Mouse (Mus musculus): ENCODE results near the gene Wdcp. TPM values are rescaled to one million over a fixed set of nuclear protein-coding genes. Genes with fewer than 3 reads are reported as not detected.

Wdcp gene
- polyA plus RNA-seq, 2 experiments: 12.6 to 18.2 TPM

GRCm38 (mm10) chr12:4813636-4814035 is 29.5 kb upstream of the Wdcp start:
- Histone ChIP-seq H3K4me3 (replicated peaks; ENCODE audit: low read length) (no peak overlapping the region), H3K9ac (ENCODE audit: low read depth, low read length, severe bottlenecking) (no peak overlapping the region), H3K27me3 (ENCODE audit: control insufficient read depth, insufficient read depth, low read length) (no peaks in the 10 kb centered on the region), H3K4me1 (ENCODE audit: control insufficient read depth, insufficient read depth, low read length) (peaks cover 14% of the 10 kb centered on the region), H3K27ac (replicated peaks; ENCODE audit: low read depth, low read length) (no peak overlapping the region), H3K4me2 (replicated peaks; ENCODE audit: low read depth, low read length, severe bottlenecking) (no peak overlapping the region), H3K36me3 (ENCODE audit: control insufficient read depth, insufficient read depth, low read length) (no peaks in the 10 kb centered on the region), H3K9me3 (ENCODE audit: control insufficient read depth, low read length) (no peaks in the 10 kb centered on the region)
- no peak for ATAC-seq (ENCODE audit: low FRiP score, low read depth)
- DNase-seq (ENCODE audit: low spot score): peak; percentile 60
- TF ChIP-seq POLR2A (IDR thresholded peaks at IDR 0.05; ENCODE audit: borderline replicate concordance, extremely low read depth, insufficient read depth, insufficient read length): no peak
- WGBS: 63% methylated on average over 4 of the region's 4 CpGs

GRCm38 (mm10) chr12:4816680-4817360 is 26.3 kb upstream of the Wdcp start:
- Histone ChIP-seq H3K9me3 (ENCODE audit: control insufficient read depth, low read length) (no peaks in the 10 kb centered on the region), H3K36me3 (ENCODE audit: control insufficient read depth, insufficient read depth, low read length) (peaks cover 17% of the 10 kb centered on the region), H3K4me1 (ENCODE audit: control insufficient read depth, insufficient read depth, low read length) (peaks cover 15% of the 10 kb centered on the region), H3K9ac (ENCODE audit: low read depth, low read length, severe bottlenecking) (peak overlapping the region; percentile 70), H3K4me2 (replicated peaks; ENCODE audit: low read depth, low read length, severe bottlenecking) (peak overlapping the region; percentile 87), H3K27ac (replicated peaks; ENCODE audit: low read depth, low read length) (peak overlapping the region; percentile 88), H3K4me3 (replicated peaks; ENCODE audit: low read length) (peak overlapping the region; percentile 91), H3K27me3 (ENCODE audit: control insufficient read depth, insufficient read depth, low read length) (no peaks in the 10 kb centered on the region)
- 9% methylated on average over 24 of the region's 24 CpGs for WGBS
- no peak for TF ChIP-seq POLR2A (IDR thresholded peaks at IDR 0.05; ENCODE audit: borderline replicate concordance, extremely low read depth, insufficient read depth, insufficient read length)
- DNase-seq (ENCODE audit: low spot score): peak; percentile 27
- ATAC-seq (ENCODE audit: low FRiP score, low read depth): peak; percentile 78

- Histone ChIP-seq H3K9me3 (ENCODE audit: control insufficient read depth, low read length) (no peaks in the 10 kb centered on the region), H3K4me1 (ENCODE audit: control insufficient read depth, insufficient read depth, low read length) (peaks cover 15% of the 10 kb centered on the region), H3K27me3 (ENCODE audit: control insufficient read depth, insufficient read depth, low read length) (no peaks in the 10 kb centered on the region), H3K9ac (ENCODE audit: low read depth, low read length, severe bottlenecking) (peak within 1 kb of the TSS; percentile 70), H3K4me2 (replicated peaks; ENCODE audit: low read depth, low read length, severe bottlenecking) (peak within 1 kb of the TSS; percentile 87), H3K36me3 (ENCODE audit: control insufficient read depth, insufficient read depth, low read length) (peaks cover 24% of the 10 kb centered on the region), H3K4me3 (replicated peaks; ENCODE audit: low read length) (peak within 1 kb of the TSS; percentile 91), H3K27ac (replicated peaks; ENCODE audit: low read depth, low read length) (peak within 1 kb of the TSS; percentile 88)
- ATAC-seq (ENCODE audit: low FRiP score, low read depth) (peak; percentile 99), DNase-seq (ENCODE audit: low spot score) (peak; percentile 98)
- under 1% methylated on average over 45 of the region's 49 CpGs for WGBS
- TF ChIP-seq POLR2A (IDR thresholded peaks at IDR 0.05; ENCODE audit: borderline replicate concordance, extremely low read depth, insufficient read depth, insufficient read length): peak; percentile 83; the same call in 1 of the 2 replicates
Measured at GRCm38 (mm10) chr12:4817361-4818101, 25.6 kb upstream of the Wdcp start, which contains the start of gene Sf3b6. TSS of gene Sf3b6 (plus strand) at chr12:4817544.

- Histone ChIP-seq H3K4me1 (ENCODE audit: control insufficient read depth, insufficient read depth, low read length) (no peaks in the 10 kb centered on the region), H3K36me3 (ENCODE audit: control insufficient read depth, insufficient read depth, low read length) (peaks cover 59% of the 10 kb centered on the region), H3K9me3 (ENCODE audit: control insufficient read depth, low read length) (no peaks in the 10 kb centered on the region), H3K9ac (ENCODE audit: low read depth, low read length, severe bottlenecking) (no peak overlapping the region), H3K27ac (replicated peaks; ENCODE audit: low read depth, low read length) (no peak overlapping the region), H3K4me3 (replicated peaks; ENCODE audit: low read length) (no peak overlapping the region), H3K27me3 (ENCODE audit: control insufficient read depth, insufficient read depth, low read length) (no peaks in the 10 kb centered on the region), H3K4me2 (replicated peaks; ENCODE audit: low read depth, low read length, severe bottlenecking) (no peak overlapping the region)
- ATAC-seq (ENCODE audit: low FRiP score, low read depth) (no peak), DNase-seq (ENCODE audit: low spot score) (no peak)
- no peak for TF ChIP-seq POLR2A (IDR thresholded peaks at IDR 0.05; ENCODE audit: borderline replicate concordance, extremely low read depth, insufficient read depth, insufficient read length)
- 82% methylated on average over 3 of the region's 3 CpGs for WGBS
Measured at GRCm38 (mm10) chr12:4827256-4827655, 15.8 kb upstream of the Wdcp start.

GRCm38 (mm10) chr12:4836959-4837358 is 6.1 kb upstream of the Wdcp start:
- no peaks in the 10 kb centered on the region for H3K9me3 ChIP-seq (ENCODE audit: control insufficient read depth, low read length)
- 18% methylated on average over 4 of the region's 4 CpGs for WGBS
- peaks cover 19% of the 10 kb centered on the region for H3K36me3 ChIP-seq (ENCODE audit: control insufficient read depth, insufficient read depth, low read length)
- H3K27me3 ChIP-seq (ENCODE audit: control insufficient read depth, insufficient read depth, low read length): no peaks in the 10 kb centered on the region
- ATAC-seq (ENCODE audit: low FRiP score, low read depth): no peak
- DNase-seq (ENCODE audit: low spot score): no peak
- H3K4me1 ChIP-seq (ENCODE audit: control insufficient read depth, insufficient read depth, low read length): peaks cover 3% of the 10 kb centered on the region; the same call in 1 of the 2 replicates
- no peak overlapping the region for H3K4me2 ChIP-seq (replicated peaks; ENCODE audit: low read depth, low read length, severe bottlenecking)
- no peak for TF ChIP-seq POLR2A (IDR thresholded peaks at IDR 0.05; ENCODE audit: borderline replicate concordance, extremely low read depth, insufficient read depth, insufficient read length)
- H3K9ac ChIP-seq (ENCODE audit: low read depth, low read length, severe bottlenecking): no peak overlapping the region
- no peak overlapping the region for H3K27ac ChIP-seq (replicated peaks; ENCODE audit: low read depth, low read length)
- no peak overlapping the region for H3K4me3 ChIP-seq (replicated peaks; ENCODE audit: low read length)

Measured in limb, embryonic 14.5 days (tissue).